12 mouse cellular contexts compared by ENCODE assay signal in the genomic region with DNA sequence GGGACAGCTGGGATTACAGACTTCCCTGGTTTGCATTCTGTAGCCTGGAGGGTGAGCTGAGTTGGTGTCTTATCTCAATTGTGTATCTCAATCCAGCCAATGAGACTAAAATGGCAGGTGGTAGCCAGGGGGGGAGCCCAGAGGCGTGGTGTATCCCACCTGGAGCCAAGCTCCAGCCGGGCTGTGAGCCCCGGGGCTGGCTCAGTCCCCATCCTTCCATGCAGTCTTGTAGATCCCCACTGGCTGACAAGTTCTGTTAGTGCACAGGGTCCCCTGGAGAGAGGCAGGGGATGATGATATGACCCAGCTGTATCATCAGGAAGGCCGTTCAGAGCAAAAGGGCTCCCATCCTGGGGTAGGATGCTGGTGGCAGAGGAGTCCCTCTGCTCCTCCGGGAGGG. TPM values are rescaled to one million over a fixed set of nuclear protein-coding genes. Genes with fewer than 3 reads are reported as not detected.
DNase-seq lines count a peak whose midpoint lies in the region; ATAC-seq and TF ChIP-seq lines count a peak whose summit lies in the region.
"Had no signal": no experiment of that assay in that cellular context is flagged by ENCODE, and none has a peak within 500 bp of the region (broad histone marks: within the 10 kb centered on the region; RNA-seq: fewer than 3 reads in every experiment).

No protein-coding gene starts in this region.

- no peaks in the 10 kb centered on the region for H3K27me3 ChIP-seq in kidney, embryonic 15.5 days
- no peaks in the 10 kb centered on the region for H3K27me3 ChIP-seq in midbrain, embryonic 11.5 days (ENCODE audit: control insufficient read depth, insufficient read depth, low read length)
- no peaks in the 10 kb centered on the region for H3K27me3 ChIP-seq in midbrain, embryonic 10.5 days (ENCODE audit: low read depth, poor library complexity, severe bottlenecking)
- no peaks in the 10 kb centered on the region for H3K27me3 ChIP-seq in myocyte (ENCODE audit: control insufficient read depth, insufficient read depth, insufficient read length)
- H3K27me3 ChIP-seq: forebrain, embryonic 12.5 days; hindbrain, embryonic 13.5 days had no signal

- no peak overlapping the region for H3ac ChIP-seq in myocyte (ENCODE audit: control insufficient read depth, insufficient read length)

- peak; percentile 53 for DNase-seq in cerebellum, adult 9-10 months
- DNase-seq in cerebellum, postnatal 10 days = no peak
- no peak for DNase-seq in kidney, adult 18-20 months
- peak; percentile 81 for DNase-seq in midbrain, embryonic 11.5 days (ENCODE audit: low spot score, missing footprints)
- no peak for DNase-seq in midbrain, embryonic 10.5 days (ENCODE audit: low spot score)
- no peak for DNase-seq in frontal cortex, postnatal 14 days (ENCODE audit: low spot score in 2 of 2)

- H3K79me2 ChIP-seq in myocyte (ENCODE audit: control insufficient read depth, insufficient read depth) = no peaks in the 10 kb centered on the region

- no peak overlapping the region for H3K27ac ChIP-seq in kidney, embryonic 15.5 days
- no peak overlapping the region for H3K27ac ChIP-seq in midbrain, embryonic 11.5 days (ENCODE audit: low read depth, low read length)
- H3K27ac ChIP-seq in midbrain, embryonic 10.5 days (replicated peaks) = no peak overlapping the region
- H3K27ac ChIP-seq: forebrain, embryonic 12.5 days; gastrocnemius, adult 2 months; hindbrain, embryonic 13.5 days had no signal

- H3K4me3 ChIP-seq in kidney, embryonic 15.5 days (replicated peaks) = no peak overlapping the region
- no peak overlapping the region for H3K4me3 ChIP-seq in midbrain, embryonic 11.5 days (ENCODE audit: low read depth, low read length)
- no peak overlapping the region for H3K4me3 ChIP-seq in midbrain, embryonic 10.5 days
- H3K4me3 ChIP-seq in myocyte = no peak overlapping the region
- H3K4me3 ChIP-seq: erythroblast, embryonic 14.5 days; forebrain, embryonic 12.5 days; gastrocnemius, adult 2 months; hindbrain, embryonic 13.5 days had no signal

- no peak for ATAC-seq in kidney, embryonic 15.5 days (replicated peaks; ENCODE audit: low FRiP score)
- no peak for ATAC-seq in midbrain, embryonic 11.5 days (ENCODE audit: low FRiP score)

- 0 out of 2 replicates have a peak, but pooled peaks cover 9% of the 10 kb centered on the region for H3K36me3 ChIP-seq in kidney, embryonic 15.5 days
- H3K36me3 ChIP-seq in midbrain, embryonic 11.5 days (ENCODE audit: control insufficient read depth, insufficient read depth, low read length) = no peaks in the 10 kb centered on the region
- H3K36me3 ChIP-seq in midbrain, embryonic 10.5 days = no peaks in the 10 kb centered on the region; the same call in 1 of the 2 replicates
- no peaks in the 10 kb centered on the region for H3K36me3 ChIP-seq in myocyte (ENCODE audit: control insufficient read depth, insufficient read depth)
- H3K36me3 ChIP-seq: forebrain, embryonic 12.5 days had no signal

- H3K4me2 ChIP-seq in kidney, embryonic 15.5 days = 0 out of 2 replicates have a peak overlapping the region, but pooled peaks have one; percentile 23
- H3K4me2 ChIP-seq in midbrain, embryonic 11.5 days = no peak overlapping the region
- H3K4me2 ChIP-seq in myocyte (ENCODE audit: low read depth) = no peak overlapping the region
- H3K4me2 ChIP-seq: forebrain, embryonic 12.5 days; hindbrain, embryonic 13.5 days had no signal

- H3K9me3 ChIP-seq in kidney, embryonic 15.5 days (replicated peaks) = no peaks in the 10 kb centered on the region
- H3K9me3 ChIP-seq in midbrain, embryonic 11.5 days (ENCODE audit: control insufficient read depth, low read length) = no peaks in the 10 kb centered on the region
- no peaks in the 10 kb centered on the region for H3K9me3 ChIP-seq in midbrain, embryonic 10.5 days (replicated peaks)
- H3K9me3 ChIP-seq: forebrain, embryonic 12.5 days had no signal

- TF ChIP-seq POLR2A in myocyte (IDR thresholded peaks at IDR 0.05; ENCODE audit: insufficient read length, low read depth) = no peak

- H3K9ac ChIP-seq in kidney, embryonic 15.5 days = no peak overlapping the region
- H3K9ac ChIP-seq in midbrain, embryonic 11.5 days (ENCODE audit: low read length) = no peak overlapping the region
- H3K9ac ChIP-seq: forebrain, embryonic 12.5 days had no signal

- WGBS in kidney, embryonic 15.5 days = 77% methylated on average over 5 of the region's 5 CpGs
- WGBS in midbrain, embryonic 11.5 days = 83% methylated on average over 5 of the region's 5 CpGs
- 80% methylated on average over 5 of the region's 5 CpGs for WGBS in midbrain, embryonic 10.5 days

- peaks cover 17% of the 10 kb centered on the region for H3K4me1 ChIP-seq in kidney, embryonic 15.5 days
- no peaks in the 10 kb centered on the region for H3K4me1 ChIP-seq in midbrain, embryonic 11.5 days (ENCODE audit: control insufficient read depth, insufficient read depth, low read length)
- H3K4me1 ChIP-seq in midbrain, embryonic 10.5 days = 0 out of 2 replicates have a peak, but pooled peaks cover 3% of the 10 kb centered on the region

TF ChIP-seq in myocyte, 11 proteins besides CTCF, POLR2A, EP300 and RAD21:
- TF ChIP-seq REST (IDR thresholded peaks at IDR 0.05; ENCODE audit: insufficient read depth, insufficient read length) (no peak), MYOD1 (IDR thresholded peaks at IDR 0.05; ENCODE audit: control insufficient read depth in 1 of 3, insufficient read length in 2 of 3, low read depth in 2 of 3) (no peak), POLR2AphosphoS2 (IDR thresholded peaks at IDR 0.05; ENCODE audit: insufficient read length, low read depth) (peak; percentile 32), MYOG (IDR thresholded peaks at IDR 0.05; ENCODE audit: control insufficient read depth in 1 of 3, insufficient read depth in 1 of 3, insufficient read length in 2 of 3, low read depth in 2 of 3) (no peak), TCF12 (IDR thresholded peaks at IDR 0.05; ENCODE audit: insufficient read depth, poor library complexity, severe bottlenecking) (no peak)

RNA-seq across cellular contexts. Expression of gene P2rx4, which starts 19.3 kb away (rescaled TPM):
- polyA plus RNA-seq in kidney, embryonic 15.5 days (2015; fragmentation: Nextera tagmentation; extraction: Ambion mirVana) = 20.4 and 25.6 TPM in 2 replicates
- 6.8 and 7.7 TPM in 2 replicates for polyA plus RNA-seq in midbrain, embryonic 11.5 days (2014; fragmentation: Nextera tagmentation; extraction: Ambion mirVana)
- 3.5 and 9.6 TPM in 2 replicates for polyA plus RNA-seq in midbrain, embryonic 10.5 days (2016; fragmentation: Nextera tagmentation; extraction: Ambion mirVana)
- polyA plus RNA-seq in myocyte (2012; fragmentation: generic; extraction: Trizol) = 23.2 TPM

RNA-seq across cellular contexts. Expression of gene Camkk2, which starts 52.6 kb away (rescaled TPM):
- polyA plus RNA-seq in kidney, embryonic 15.5 days (2015; fragmentation: Nextera tagmentation; extraction: Ambion mirVana) = 35.5 and 39.5 TPM in 2 replicates
- polyA plus RNA-seq in midbrain, embryonic 11.5 days (2014; fragmentation: Nextera tagmentation; extraction: Ambion mirVana) = 18.5 and 18.6 TPM in 2 replicates
- polyA plus RNA-seq in midbrain, embryonic 10.5 days (2016; fragmentation: Nextera tagmentation; extraction: Ambion mirVana) = 24.3 and 29.5 TPM in 2 replicates
- polyA plus RNA-seq in myocyte (2012; fragmentation: generic; extraction: Trizol) = 8.2 TPM

Comparison
In these comparisons a context has a peak if more than half of its experiments do, and no peak if none do; other contexts are left out.
1. DNase-seq: peak in cerebellum, adult 9-10 months (single experiment) and midbrain, embryonic 11.5 days (single experiment); none in cerebellum, postnatal 10 days (0 of 2), kidney, adult 18-20 months (single experiment), midbrain, embryonic 10.5 days (single experiment) and frontal cortex, postnatal 14 days (0 of 2).